Mouse (Mus musculus) heart, postnatal 4 days (tissue): ENCODE results near the gene Cebpa. TPM values are rescaled to one million over a fixed set of nuclear protein-coding genes. Genes with fewer than 3 reads are reported as not detected.
A peak's percentile ranks its signal among the peaks of the same experiment; 100 is the strongest.

ENCODE experiments used
- DNase-seq: peaks from one replicate; pipeline ENCODE4 v3.0.0; 2021
- microRNA-seq, 2 experiments: library from miRNA; unstranded; fragments of <30 nt; microRNA quantifications; one replicate each; pipeline ENCODE4 v1.2.0; 2021 to 2022
- total RNA-seq, 2 experiments: library from RNA; stranded (reverse); gene quantifications; 2 replicates each; pipeline ENCODE4 v1.2.3; 2021

Gene Cebpa
- total RNA-seq, 2 experiments from 2014 or later, result 3.2 to 4.0 TPM

GRCm38 (mm10) chr7:35149616-35150433 lies 30.7 kb downstream of the Cebpa start:
- DNase-seq, result no peak

- no peak for DNase-seq
These were observed 31.8 kb downstream of the Cebpa start for GRCm38 (mm10) chr7:35150860-35151259.

GRCm38 (mm10) chr7:35154449-35154848 lies 35.4 kb downstream of the Cebpa start:
- DNase-seq, result no peak

- DNase-seq, result no peak
These were observed 37.7 kb downstream of the Cebpa start for GRCm38 (mm10) chr7:35156561-35157477.

GRCm38 (mm10) chr7:35157512-35157911 lies 38.4 kb downstream of the Cebpa start:
- no peak for DNase-seq

- no peak for DNase-seq
These were observed 43.4 kb downstream of the Cebpa start for GRCm38 (mm10) chr7:35162443-35162842.

GRCm38 (mm10) chr7:35163600-35163999 lies 44.5 kb downstream of the Cebpa start:
- DNase-seq, result peak; percentile 33

GRCm38 (mm10) chr7:35164131-35164530 lies 45.0 kb downstream of the Cebpa start:
- no peak for DNase-seq

GRCm38 (mm10) chr7:35166988-35167387 lies 47.9 kb downstream of the Cebpa start:
- DNase-seq, result no peak

GRCm38 (mm10) chr7:35167925-35168324 lies 48.8 kb downstream of the Cebpa start:
- DNase-seq, result no peak

- peak; percentile 94 for DNase-seq
These were observed 50.2 kb downstream of the Cebpa start for GRCm38 (mm10) chr7:35169341-35169740.

Small RNA genes within 50 kb of the gene (microRNA-seq; reads per million reads assigned to microRNA genes)
- 0 reads per million in 2 experiments for gene Gm25033

Other genes with a start within 250 kb of the Cebpa start
- gene Pepd, start 206.9 kb upstream of the Cebpa start, total RNA-seq, result 10 to 100 TPM; 24.4 to 26.9 TPM
- 10 to 100 TPM; 17.4 to 19.3 TPM for gene Cebpg, start 62.7 kb upstream of the Cebpa start, total RNA-seq
- under 1 TPM; 0.38 to 0.45 TPM for gene Slc7a10, start 67.1 kb downstream of the Cebpa start, total RNA-seq
- 1 to 10 TPM; 6.9 TPM for gene Lrp3, start 96.2 kb downstream of the Cebpa start, total RNA-seq
- gene Gpatch1, start 199.1 kb downstream of the Cebpa start, total RNA-seq, result 10 to 100 TPM; 11.4 to 12.7 TPM
- gene Rhpn2, start 214.9 kb downstream of the Cebpa start, total RNA-seq, result 1 to 10 TPM; 4.1 to 4.4 TPM